Mouse (Mus musculus) erythroblast, embryonic 14.5 days (primary cell): ENCODE results near the gene Bcl7c. TPM values are rescaled to one million over a fixed set of nuclear protein-coding genes. Genes with fewer than 3 reads are reported as not detected.

ENCODE experiments used
- H3K27me3 ChIP-seq: 2 replicates; pipeline ENCODE4 v1.6.1; 2012; ENCODE audit warnings: inconsistent platforms; ENCODE audit not compliant: control insufficient read depth
- H3K36me3 ChIP-seq: 2 replicates; pipeline ENCODE4 v1.6.1; 2012; ENCODE audit warnings: mild to moderate bottlenecking, inconsistent platforms; ENCODE audit not compliant: control insufficient read depth
- H3K4me1 ChIP-seq: 2 replicates; pipeline ENCODE4 v1.6.1; 2012; ENCODE audit warnings: inconsistent platforms; ENCODE audit not compliant: control insufficient read depth
- H3K4me3 ChIP-seq: replicated peaks from 2 replicates; pipeline ENCODE3; 2012; ENCODE audit warnings: moderate library complexity, mild to moderate bottlenecking, inconsistent platforms
- H3K9me3 ChIP-seq: 2 replicates; pipeline ENCODE4 v1.6.1; 2012; ENCODE audit warnings: low read length, inconsistent platforms, mixed read lengths; ENCODE audit not compliant: control insufficient read depth
- GATA1 ChIP-seq: IDR thresholded peaks from 2 replicates; pipeline ENCODE4 v1.6.1; 2012; ENCODE audit warnings: low read length, inconsistent platforms, mixed read lengths
- TAL1 ChIP-seq: IDR thresholded peaks from 3 replicates; pipeline ENCODE4 v1.6.1; 2012; ENCODE audit warnings: low read length, inconsistent platforms, mixed read lengths
- polyA plus RNA-seq: library from polyadenylated mRNA; stranded (reverse); fragments of >175 nt; gene quantifications from 2 replicates; pipeline ENCODE4 v1.2.3, GENCODE M21; 2012

Gene Bcl7c
- 16.0 and 17.8 TPM in 2 replicates for polyA plus RNA-seq

DNA sequence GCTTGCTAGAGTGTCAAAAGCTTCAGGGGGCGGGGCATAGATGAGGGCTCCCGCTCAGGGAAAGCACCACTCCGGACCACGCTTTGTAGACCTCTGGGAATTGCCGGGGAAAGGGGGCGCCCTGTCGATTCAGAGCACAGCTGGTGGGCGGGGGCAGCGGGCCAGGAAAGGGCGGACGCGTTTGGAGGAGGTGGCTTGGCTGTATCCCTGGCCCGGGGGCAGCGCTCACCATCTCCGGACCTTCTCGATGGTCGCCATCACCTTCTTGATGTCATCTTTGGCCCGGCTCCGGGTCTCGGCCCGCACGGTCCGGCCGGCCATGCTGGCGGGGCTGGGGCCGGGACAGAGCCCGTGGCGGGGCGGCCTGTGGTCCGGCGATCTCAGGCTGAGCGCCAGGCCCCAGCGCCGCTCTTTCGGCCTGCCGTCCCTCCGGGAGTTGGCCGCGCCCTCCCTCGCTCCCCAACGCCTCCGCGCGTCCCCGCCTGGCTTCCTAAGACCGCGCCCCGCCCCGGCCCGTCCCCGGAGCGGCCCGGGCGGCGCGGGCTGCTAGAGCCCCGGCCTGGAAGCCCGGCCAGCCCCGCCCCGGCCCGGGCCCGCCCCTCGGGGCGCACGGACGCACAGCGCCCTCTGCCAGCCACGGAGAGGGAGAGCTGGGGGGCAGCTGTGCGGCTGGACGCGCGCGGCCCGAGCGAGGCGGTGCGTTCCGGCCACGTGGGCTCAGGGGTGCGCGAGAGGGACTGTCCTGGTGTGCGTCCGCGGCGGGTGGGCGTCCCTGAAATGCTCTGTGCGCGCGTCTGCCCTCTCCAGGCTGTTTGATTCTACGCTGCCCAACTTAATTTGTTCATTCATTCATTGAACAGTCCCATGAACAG is at the start of gene Bcl7c:
TSS of gene Bcl7c (minus strand) at position 727 of the 872 bp plus-strand sequence.
- Histone ChIP-seq H3K9me3 (no peaks in the 10 kb centered on the region), H3K36me3 (peaks cover 19% of the 10 kb centered on the region), H3K27me3 (no peaks in the 10 kb centered on the region), H3K4me1 (peaks cover 48% of the 10 kb centered on the region), H3K4me3 (peak within 1 kb of the TSS; percentile 80)
- no peak for TF ChIP-seq TAL1
- no peak for TF ChIP-seq GATA1

DNA sequence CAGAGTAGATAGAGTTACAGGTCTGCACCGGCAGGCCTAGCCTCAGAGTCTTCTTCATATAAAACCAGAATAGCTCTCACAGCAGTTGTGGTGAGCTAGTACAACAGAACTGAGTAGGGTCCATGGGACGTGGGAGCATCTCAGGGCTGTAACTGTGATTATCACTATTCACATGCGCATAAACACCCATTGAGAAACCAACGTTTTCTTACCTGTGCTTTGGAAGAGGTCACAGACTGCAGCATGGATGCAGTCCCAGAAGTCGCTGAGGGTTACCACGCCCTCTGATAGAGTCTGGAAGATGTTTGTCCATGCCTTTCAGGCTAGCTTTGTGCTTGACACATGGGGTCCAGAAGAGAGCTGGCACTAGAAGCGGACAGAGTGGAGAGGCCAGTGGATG is 45.0 kb upstream of the Bcl7c start:
- TF ChIP-seq TAL1 (no peak), GATA1 (no peak)
- peaks cover 40% of the 10 kb centered on the region for H3K36me3 ChIP-seq
- H3K4me1 ChIP-seq = peaks cover 4% of the 10 kb centered on the region
- no peaks in the 10 kb centered on the region for H3K9me3 ChIP-seq
- no peaks in the 10 kb centered on the region for H3K27me3 ChIP-seq
- no peak overlapping the region for H3K4me3 ChIP-seq

DNA sequence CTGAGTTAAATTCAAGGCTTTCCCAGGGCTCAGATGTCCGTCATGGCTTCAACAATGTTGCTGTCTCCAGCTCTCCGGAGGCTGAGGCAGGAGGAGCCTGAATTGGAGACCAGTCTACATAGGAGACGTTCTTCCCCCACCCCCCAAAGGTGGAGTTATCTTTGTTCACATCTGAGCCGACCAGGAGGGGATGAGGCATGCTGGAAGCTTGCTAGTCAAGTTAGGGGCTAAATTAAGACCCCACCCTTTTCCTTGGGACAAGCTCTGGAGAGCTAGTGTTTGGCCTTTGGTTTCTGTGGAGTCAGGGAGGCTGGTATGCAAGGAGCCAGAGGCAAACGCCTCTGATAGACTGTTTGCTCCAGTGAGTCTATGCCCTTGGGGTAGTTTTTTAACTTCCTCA is 44.4 kb upstream of the Bcl7c start:
- H3K36me3 ChIP-seq = peaks cover 44% of the 10 kb centered on the region

DNA sequence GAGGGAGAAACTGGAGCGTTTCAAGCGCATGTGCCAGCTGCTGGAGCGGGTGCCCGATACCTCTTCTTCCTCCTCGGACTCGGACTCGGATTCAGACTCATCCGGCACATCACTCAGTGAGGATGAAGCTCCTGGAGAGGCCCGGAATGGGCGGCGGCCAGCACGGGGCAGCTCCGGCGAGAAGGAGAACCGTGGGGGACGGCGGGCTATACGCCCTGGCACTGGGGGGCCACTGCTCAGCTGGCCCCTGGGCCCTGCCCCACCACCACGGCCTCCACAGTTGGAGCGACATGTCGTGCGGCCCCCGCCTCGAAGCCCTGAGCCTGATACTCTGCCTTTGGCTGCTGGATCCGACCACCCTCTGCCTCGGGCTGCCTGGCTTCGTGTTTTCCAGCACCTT is 43.3 kb upstream of the Bcl7c start:
- Histone ChIP-seq H3K4me1 (peaks cover 5% of the 10 kb centered on the region), H3K4me3 (no peak overlapping the region), H3K27me3 (no peaks in the 10 kb centered on the region), H3K9me3 (no peaks in the 10 kb centered on the region; the same call in 1 of the 2 replicates), H3K36me3 (peaks cover 43% of the 10 kb centered on the region)
- no peak for TF ChIP-seq GATA1
- no peak for TF ChIP-seq TAL1

More for the DNA sequence above, 44.4 kb upstream of the Bcl7c start:
- H3K27me3 ChIP-seq = no peaks in the 10 kb centered on the region
- no peak overlapping the region for H3K4me3 ChIP-seq
- TF ChIP-seq TAL1 (no peak), GATA1 (no peak)
- H3K4me1 ChIP-seq = peaks cover 2% of the 10 kb centered on the region
- H3K9me3 ChIP-seq = no peaks in the 10 kb centered on the region; the same call in 1 of the 2 replicates

DNA sequence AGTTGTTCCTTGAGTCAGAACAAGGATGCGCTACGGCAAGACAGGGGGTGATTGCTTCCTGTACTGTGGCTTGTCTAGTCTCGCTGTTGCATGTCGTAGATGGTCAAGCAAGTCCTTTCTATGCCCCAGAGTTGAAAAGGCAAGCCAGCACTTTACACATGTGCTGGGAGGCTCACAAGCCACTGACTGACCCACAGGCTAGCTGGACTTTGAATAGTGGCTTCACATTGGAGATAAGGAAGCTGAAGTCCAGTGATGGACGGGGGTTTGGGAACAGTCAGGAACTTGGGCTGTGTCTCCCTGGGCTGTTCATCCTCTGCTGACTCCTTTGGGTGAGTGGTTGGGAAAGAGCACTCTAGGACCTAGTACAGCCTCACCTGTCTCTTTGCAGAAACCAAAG is 42.9 kb upstream of the Bcl7c start:
- no peaks in the 10 kb centered on the region; the same call in 1 of the 2 replicates for H3K9me3 ChIP-seq
- H3K4me3 ChIP-seq = no peak overlapping the region
- no peak for TF ChIP-seq GATA1
- peaks cover 9% of the 10 kb centered on the region for H3K4me1 ChIP-seq
- peaks cover 43% of the 10 kb centered on the region for H3K36me3 ChIP-seq
- H3K27me3 ChIP-seq = no peaks in the 10 kb centered on the region

DNA sequence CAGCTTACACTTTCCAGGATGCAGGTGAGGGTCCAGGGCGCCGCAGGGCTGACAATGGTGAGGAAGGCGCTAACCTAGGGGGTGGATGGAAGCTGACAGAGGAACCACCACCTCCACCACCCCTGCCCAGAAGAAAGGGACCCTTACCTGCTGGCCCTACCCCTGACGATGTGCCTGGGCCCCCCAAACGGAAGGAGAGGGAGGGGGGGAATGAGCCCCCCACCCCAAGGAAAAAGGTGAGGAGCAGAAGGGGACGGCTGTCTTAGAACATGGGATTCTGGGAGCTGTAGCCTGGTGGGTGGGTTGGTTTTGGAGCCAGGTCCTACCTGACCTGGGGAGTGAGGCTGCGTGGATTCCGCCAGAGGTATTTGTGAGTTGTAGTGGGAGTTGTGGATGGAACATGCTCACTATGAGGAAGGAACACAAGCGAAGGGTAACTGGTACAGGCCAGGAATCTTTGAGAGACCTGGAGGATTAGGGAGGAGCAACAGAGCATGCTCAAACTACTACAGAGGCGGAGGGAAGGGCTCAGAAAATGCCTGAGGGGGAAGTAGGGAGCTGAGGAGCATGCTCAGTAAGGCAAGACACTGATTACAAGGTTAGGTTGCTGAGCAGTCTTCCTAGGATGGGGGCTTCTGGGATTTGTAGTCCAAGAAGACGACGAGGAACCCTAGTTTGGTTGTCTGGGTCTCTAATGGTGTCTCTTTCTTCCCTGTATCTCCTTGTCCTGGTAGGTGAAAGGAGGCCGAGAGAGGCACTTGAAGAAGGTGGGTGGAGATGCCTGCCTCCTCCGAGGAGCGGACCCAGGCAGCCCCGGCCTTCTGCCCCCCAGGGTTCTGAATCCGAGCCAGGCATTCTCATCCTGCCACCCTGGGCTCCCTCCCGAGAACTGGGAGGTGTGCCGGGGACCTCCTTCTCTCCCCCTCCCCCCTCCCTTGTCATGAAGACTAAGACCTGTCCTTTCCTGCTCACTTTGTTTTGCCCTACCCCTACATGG is 41.7 kb upstream of the Bcl7c start:
- peaks cover 20% of the 10 kb centered on the region for H3K4me1 ChIP-seq
- H3K27me3 ChIP-seq = no peaks in the 10 kb centered on the region
- TF ChIP-seq TAL1 (no peak), GATA1 (no peak)
- H3K36me3 ChIP-seq = peaks cover 43% of the 10 kb centered on the region
- no peak overlapping the region for H3K4me3 ChIP-seq
- H3K9me3 ChIP-seq = no peaks in the 10 kb centered on the region; the same call in 1 of the 2 replicates

DNA sequence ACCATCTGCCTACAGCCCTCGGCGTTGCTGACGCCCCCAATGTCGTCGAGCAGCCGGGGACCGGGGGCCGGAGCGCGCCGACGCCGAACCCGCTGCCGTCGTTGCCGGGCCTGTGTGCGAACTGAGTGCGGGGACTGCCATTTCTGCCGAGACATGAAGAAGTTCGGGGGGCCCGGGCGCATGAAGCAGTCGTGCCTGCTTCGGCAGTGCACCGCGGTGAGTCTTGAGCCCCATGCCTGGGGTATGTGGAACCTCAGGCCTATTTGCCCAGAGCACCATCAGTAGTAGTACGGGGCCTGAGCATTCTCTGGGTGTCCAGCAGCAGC is 39.5 kb upstream of the Bcl7c start:
- Histone ChIP-seq H3K9me3 (no peaks in the 10 kb centered on the region; the same call in 1 of the 2 replicates), H3K27me3 (no peaks in the 10 kb centered on the region), H3K4me1 (peaks cover 35% of the 10 kb centered on the region), H3K4me3 (no peak overlapping the region), H3K36me3 (peaks cover 34% of the 10 kb centered on the region)
- TF ChIP-seq GATA1 (no peak), TAL1 (no peak)

DNA sequence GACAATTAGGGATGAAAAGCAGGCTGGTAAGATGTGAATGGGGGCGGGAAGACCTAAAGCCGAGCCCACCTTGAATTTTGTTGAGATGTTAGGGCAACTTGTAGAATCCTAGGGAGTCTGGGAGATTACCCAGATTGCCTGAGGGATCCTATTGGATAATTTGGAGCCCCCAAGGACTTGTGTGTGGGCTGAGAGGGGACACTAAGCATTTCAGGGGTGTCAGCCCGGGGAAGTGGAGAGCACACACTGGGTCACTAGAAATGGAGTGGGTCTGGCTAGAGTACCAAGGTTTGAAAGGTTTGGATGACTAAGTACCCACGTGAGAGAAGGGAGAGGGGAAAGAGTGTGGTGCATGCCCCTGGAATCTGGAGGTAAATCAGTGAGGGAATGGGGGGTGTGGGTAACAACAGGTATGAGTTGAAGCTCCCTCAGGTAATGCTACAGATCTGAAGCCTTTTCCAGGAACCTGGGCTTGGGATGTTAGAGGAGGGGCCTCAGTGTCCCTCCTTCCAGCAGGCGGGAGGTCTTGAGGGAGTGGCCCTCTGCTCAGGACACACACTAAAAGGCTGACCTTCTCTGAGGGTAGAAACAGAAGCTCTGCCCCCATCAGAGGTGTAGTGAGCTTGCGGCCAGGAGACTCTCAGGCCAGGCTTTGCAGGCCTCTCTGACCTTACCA is 39.0 kb upstream of the Bcl7c start:
- H3K27me3 ChIP-seq = no peaks in the 10 kb centered on the region
- no peaks in the 10 kb centered on the region; the same call in 1 of the 2 replicates for H3K9me3 ChIP-seq
- peaks cover 34% of the 10 kb centered on the region for H3K36me3 ChIP-seq
- H3K4me1 ChIP-seq = peaks cover 35% of the 10 kb centered on the region
- no peak overlapping the region for H3K4me3 ChIP-seq
- no peak for TF ChIP-seq GATA1
- TF ChIP-seq TAL1 = no peak
